Mouse (Mus musculus): Measurements from ENCODE around the gene Gm20388. TPM values are rescaled to one million over a fixed set of nuclear protein-coding genes. Genes with fewer than 3 reads are reported as not detected.

Gene Gm20388
- polyA plus RNA-seq, 1 experiment, result 59.3 TPM

DNA sequence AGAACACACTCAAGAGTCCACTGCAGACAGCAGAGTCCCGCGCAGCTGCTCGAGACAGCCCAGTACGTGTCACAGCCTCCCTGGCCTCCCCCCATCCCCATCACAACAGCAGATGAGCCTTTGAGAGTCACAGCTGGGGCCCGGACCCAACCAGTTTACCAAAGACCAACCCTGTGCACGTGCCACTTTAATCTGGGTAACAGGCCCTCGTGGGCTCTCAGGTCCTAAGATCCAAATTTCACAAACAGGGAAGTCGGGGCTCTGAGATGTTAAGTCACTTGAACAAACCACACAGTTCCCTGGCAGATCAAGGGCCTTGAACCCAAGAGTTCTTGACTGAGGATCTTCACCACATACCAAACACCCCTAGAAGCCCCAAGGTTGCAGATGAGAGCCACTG, 2010.9 kb downstream of the Gm20388 start:
- no peak for DNase-seq (ENCODE audit: low read depth)
- no peak for TF ChIP-seq POLR2A (IDR thresholded peaks at IDR 0.05; ENCODE audit: borderline replicate concordance, extremely low read depth, insufficient read depth, insufficient read length, poor library complexity, severe bottlenecking)
- TF ChIP-seq CTCF (IDR thresholded peaks at IDR 0.05; ENCODE audit: borderline replicate concordance, extremely low read depth, insufficient read depth, insufficient read length), result no peak

DNA sequence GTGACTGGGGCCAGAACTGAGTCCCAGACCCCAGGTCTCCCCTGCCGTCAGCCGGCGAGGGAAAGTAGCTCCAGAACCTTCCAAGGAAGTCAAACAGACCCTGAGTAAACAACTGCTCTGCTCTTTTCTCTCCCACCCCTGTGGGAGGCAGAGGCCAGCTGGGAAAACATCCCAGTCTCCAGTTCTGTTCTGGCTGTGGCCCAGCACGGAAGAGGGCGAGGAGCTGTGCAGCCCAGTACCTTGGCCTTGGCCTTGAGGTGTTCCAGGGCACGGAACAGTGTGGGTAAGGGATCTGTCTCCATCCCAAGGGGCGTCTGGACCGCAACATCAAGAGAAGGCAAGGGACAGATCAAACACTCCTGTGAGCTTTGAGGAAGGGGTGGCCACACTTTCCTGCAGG, 2011.5 kb downstream of the Gm20388 start:
- DNase-seq (ENCODE audit: low read depth), result no peak
- TF ChIP-seq CTCF (IDR thresholded peaks at IDR 0.05; ENCODE audit: borderline replicate concordance, extremely low read depth, insufficient read depth, insufficient read length), result no peak
- no peak for TF ChIP-seq POLR2A (IDR thresholded peaks at IDR 0.05; ENCODE audit: borderline replicate concordance, extremely low read depth, insufficient read depth, insufficient read length, poor library complexity, severe bottlenecking)

DNA sequence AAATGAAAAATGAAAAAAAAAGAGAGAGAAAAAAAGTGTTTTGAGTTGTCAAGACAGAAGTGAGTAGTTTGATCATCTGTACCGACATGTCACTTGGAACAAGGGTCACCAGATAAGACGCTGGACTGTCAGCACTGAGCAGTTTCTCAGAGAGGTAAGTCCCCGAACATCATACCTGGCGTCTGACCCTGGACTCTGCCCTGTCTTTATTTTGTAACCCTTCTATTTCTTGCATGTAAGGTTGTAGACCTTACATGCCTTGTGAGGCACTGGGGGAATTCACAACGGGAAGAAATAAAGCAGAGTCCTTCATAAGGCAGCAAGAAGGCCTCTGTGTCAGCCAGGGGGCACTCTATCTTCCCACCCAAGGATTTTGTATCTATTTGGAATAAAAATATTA, 2014.0 kb downstream of the Gm20388 start:
- DNase-seq (ENCODE audit: low read depth), result no peak
- TF ChIP-seq CTCF (IDR thresholded peaks at IDR 0.05; ENCODE audit: borderline replicate concordance, extremely low read depth, insufficient read depth, insufficient read length) (no peak), POLR2A (IDR thresholded peaks at IDR 0.05; ENCODE audit: borderline replicate concordance, extremely low read depth, insufficient read depth, insufficient read length, poor library complexity, severe bottlenecking) (no peak)

DNA sequence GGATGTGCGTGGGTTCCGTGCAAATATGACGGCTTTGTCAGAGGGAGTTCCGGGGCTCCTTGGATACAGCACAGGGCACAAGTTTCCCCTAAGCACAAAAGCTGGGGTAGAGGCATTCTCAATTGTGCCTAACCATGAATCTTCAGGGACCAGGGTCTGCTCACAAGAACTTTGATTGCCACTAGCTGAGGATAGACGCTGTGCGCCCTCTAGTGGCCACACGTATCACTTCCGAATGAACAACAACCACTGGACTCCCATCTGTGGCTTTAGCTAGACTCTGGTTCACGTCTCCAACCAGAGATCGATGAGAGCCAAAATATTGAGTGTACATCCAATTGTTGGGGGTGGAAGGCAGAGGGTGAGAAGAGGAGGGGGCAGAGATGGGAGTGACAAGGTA, 2015.0 kb downstream of the Gm20388 start:
- TF ChIP-seq POLR2A (IDR thresholded peaks at IDR 0.05; ENCODE audit: borderline replicate concordance, extremely low read depth, insufficient read depth, insufficient read length, poor library complexity, severe bottlenecking) (no peak), CTCF (IDR thresholded peaks at IDR 0.05; ENCODE audit: borderline replicate concordance, extremely low read depth, insufficient read depth, insufficient read length) (peak; percentile 93)
- DNase-seq (ENCODE audit: low read depth), result peak; percentile 91

DNA sequence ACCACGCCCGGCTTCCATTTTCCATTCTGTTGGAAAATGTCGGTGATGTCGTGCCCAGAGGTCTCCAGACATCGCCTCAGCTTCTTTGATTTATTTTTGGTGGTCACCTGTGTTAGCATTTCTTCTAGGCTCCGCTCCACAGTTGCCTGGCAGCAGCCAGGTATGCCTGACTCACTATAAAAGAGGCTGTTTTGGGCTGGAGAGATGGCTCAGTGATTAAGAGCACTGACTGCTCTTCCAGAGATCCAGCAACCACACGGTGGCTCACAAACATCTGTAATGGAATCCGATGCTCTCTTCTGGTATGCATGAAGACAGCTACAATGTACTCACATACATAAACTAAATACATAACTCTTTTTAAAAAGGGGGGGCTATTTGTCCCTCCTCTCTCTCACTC, 2015.6 kb downstream of the Gm20388 start:
- DNase-seq (ENCODE audit: low read depth), result no peak
- TF ChIP-seq POLR2A (IDR thresholded peaks at IDR 0.05; ENCODE audit: borderline replicate concordance, extremely low read depth, insufficient read depth, insufficient read length, poor library complexity, severe bottlenecking) (no peak), CTCF (IDR thresholded peaks at IDR 0.05; ENCODE audit: borderline replicate concordance, extremely low read depth, insufficient read depth, insufficient read length) (no peak)

DNA sequence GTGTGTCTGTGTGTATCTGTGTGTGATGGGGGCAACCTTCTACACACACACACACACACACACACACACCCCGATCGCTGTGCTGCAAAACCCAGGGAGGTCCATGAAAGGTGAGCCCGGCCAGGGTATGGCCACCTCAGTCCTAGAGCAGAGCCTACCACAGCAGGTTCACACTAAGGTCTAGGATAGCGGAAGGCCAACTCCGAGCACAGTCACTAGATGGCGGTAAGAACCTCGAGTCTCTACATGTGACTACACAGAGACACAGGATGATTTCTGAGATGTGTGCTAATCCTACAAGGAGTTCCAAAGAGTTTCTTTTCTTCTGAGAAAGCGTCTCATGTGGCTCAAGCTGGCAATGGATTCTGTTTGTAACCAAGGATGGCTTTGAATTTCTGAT, 2016.7 kb downstream of the Gm20388 start:
- TF ChIP-seq CTCF (IDR thresholded peaks at IDR 0.05; ENCODE audit: borderline replicate concordance, extremely low read depth, insufficient read depth, insufficient read length) (peak; percentile 64; the same call in 1 of the 2 replicates), POLR2A (IDR thresholded peaks at IDR 0.05; ENCODE audit: borderline replicate concordance, extremely low read depth, insufficient read depth, insufficient read length, poor library complexity, severe bottlenecking) (no peak)

DNA sequence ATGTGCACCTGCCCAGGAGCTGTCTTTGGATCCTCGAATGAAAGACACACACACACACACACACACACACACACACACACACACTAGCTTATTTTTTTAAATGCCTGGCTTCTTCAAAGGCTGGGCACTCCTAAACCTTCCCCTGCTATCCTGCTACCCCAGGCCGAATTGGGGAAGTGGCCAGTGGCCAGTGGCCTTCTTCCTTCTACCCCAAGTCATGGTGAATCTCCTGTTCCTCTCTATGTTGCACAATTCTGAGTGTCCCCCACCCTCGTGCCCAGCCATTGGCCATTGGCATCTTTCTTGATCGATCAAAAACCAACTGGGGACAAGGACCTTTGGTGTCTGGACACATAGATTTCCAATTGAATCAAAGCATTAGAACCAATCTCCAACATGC, 2019.4 kb downstream of the Gm20388 start:
- no peak for TF ChIP-seq POLR2A (IDR thresholded peaks at IDR 0.05; ENCODE audit: borderline replicate concordance, extremely low read depth, insufficient read depth, insufficient read length, poor library complexity, severe bottlenecking)
- TF ChIP-seq CTCF (IDR thresholded peaks at IDR 0.05; ENCODE audit: borderline replicate concordance, extremely low read depth, insufficient read depth, insufficient read length), result no peak
- DNase-seq (ENCODE audit: low read depth), result no peak

More for the DNA sequence above, 2016.7 kb downstream of the Gm20388 start:
- peak; percentile 71 for DNase-seq (ENCODE audit: low read depth)

DNA sequence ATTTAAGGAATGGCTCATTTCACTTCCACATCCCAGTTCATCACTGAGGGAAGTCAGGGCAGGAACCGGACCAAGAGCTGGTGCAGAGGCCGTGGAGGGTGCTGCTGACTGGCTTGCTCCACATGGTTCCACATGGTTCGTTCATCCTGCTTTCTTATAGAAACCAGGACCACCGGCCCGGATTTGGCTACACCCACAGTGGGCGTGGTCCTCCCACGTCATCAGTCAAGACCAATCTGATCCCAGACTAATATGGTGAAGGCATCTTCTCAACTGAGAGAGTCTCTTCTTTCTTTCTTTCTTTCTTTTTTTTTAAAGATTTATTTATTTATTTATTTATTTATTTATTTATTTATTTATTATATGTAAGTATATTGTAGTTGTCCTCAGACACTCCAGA, 2020.9 kb downstream of the Gm20388 start:
- TF ChIP-seq CTCF (IDR thresholded peaks at IDR 0.05; ENCODE audit: borderline replicate concordance, extremely low read depth, insufficient read depth, insufficient read length), result no peak
- no peak for TF ChIP-seq POLR2A (IDR thresholded peaks at IDR 0.05; ENCODE audit: borderline replicate concordance, extremely low read depth, insufficient read depth, insufficient read length, poor library complexity, severe bottlenecking)
- no peak for DNase-seq (ENCODE audit: low read depth)

DNA sequence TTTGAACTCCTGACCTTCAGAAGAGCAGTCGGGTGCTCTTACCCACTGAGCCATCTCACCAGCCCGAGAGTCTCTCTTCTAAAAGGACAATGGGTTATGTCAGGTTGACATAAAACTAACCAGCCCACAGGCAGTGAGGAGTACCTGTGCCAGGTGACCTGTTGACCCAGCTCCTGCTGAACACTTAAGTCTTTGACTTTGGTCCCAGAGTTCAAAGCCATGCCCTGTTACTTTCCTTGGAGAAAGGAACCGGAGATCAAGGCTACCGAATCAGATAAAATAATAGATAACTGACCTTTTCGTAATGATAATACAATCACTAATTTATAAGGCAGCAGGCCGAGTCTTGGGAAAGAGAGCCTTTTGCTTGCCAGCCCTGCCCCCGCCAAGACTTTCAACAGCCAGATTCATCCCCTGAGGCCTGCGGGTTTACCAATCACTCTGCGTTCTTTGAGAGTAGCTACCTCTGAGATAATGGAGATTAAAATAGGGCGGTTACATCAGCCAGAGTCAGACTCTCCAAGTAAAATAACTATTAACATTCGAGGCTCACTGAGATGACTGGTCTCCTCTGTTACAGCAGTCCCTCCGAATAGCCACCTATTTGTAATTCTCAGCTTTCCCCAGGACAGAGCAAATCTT, 2021.5 kb downstream of the Gm20388 start:
- TF ChIP-seq POLR2A (IDR thresholded peaks at IDR 0.05; ENCODE audit: borderline replicate concordance, extremely low read depth, insufficient read depth, insufficient read length, poor library complexity, severe bottlenecking), result no peak

DNA sequence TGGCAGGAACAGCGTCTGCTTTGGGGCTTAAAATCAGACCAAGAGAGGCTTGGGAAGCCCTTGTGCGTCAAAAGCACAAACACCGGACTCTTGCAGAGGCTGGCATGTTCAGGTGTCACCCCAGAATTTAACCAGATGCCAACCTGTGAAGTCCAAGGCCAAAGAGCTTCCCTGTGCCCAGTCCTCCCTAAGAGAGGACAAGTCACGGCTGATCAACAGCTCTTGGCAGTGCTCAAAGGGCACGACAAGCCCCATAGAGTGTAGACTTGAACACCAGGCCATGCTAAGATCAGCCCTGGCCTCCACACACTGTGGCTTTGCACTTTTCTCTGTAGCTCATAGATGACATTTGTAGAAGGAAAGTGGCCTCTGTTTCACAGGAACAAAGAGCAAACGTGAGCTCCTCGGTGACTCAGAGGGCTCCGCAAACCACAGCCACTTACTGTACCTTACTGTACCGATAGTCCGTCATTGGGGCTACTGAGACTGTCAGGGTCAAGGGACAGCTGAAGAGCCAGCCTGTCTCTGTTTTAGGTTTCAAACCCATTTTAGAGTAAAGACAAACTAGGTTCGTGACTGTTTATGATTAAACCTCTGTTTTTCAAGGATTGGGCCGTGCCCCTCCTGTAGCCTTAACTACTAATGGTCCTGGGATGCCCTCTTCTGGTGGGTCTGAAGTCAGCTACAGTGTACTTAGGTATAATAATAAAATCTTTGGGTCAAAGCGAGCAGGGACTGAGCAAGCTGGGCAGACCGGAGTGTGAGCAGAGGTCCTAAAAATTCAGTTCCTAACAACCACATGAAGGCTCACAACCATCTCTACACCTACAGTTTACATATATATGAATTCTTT, 2022.3 kb downstream of the Gm20388 start:
- TF ChIP-seq POLR2A (IDR thresholded peaks at IDR 0.05; ENCODE audit: borderline replicate concordance, extremely low read depth, insufficient read depth, insufficient read length, poor library complexity, severe bottlenecking), result no peak
- no peak for TF ChIP-seq CTCF (IDR thresholded peaks at IDR 0.05; ENCODE audit: borderline replicate concordance, extremely low read depth, insufficient read depth, insufficient read length)
- DNase-seq (ENCODE audit: low read depth), result peak; percentile 20

More for the DNA sequence above, 2021.5 kb downstream of the Gm20388 start:
- DNase-seq (ENCODE audit: low read depth), result peak; percentile 19

DNA sequence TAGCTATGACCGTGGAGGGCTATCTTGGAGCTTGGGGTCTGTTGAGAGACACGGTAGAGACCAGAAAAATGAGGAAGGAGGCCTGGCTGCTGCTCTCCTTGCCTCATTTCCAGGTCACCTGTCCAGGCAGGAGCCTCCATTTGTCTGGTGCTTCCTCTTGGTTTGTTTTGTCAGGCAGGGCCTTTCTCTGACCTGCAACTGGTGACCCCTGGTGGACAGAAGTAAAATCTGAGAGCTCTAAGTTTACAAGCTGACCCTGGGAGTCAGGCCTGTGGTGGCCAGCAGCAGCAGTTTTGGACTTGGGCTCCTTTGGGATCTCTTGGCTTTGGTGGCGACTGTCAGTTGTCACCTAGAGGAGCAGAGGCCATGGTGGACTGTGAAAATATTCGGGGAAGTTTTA, 2023.9 kb downstream of the Gm20388 start:
- TF ChIP-seq CTCF (IDR thresholded peaks at IDR 0.05; ENCODE audit: borderline replicate concordance, extremely low read depth, insufficient read depth, insufficient read length) (peak; percentile 58; the same call in 1 of the 2 replicates), POLR2A (IDR thresholded peaks at IDR 0.05; ENCODE audit: borderline replicate concordance, extremely low read depth, insufficient read depth, insufficient read length, poor library complexity, severe bottlenecking) (no peak)
- DNase-seq (ENCODE audit: low read depth), result peak; percentile 61

Data from brain, embryonic 14.5 days (tissue).